Mouse (Mus musculus) cerebellum, adult 9-11 months (tissue): ENCODE measurements around the gene Lhpp.
A peak's percentile ranks its signal among the peaks of the same experiment; 100 is the strongest.

ENCODE experiments used
- DNase-seq: peaks from one replicate; pipeline ENCODE4 v3.0.0; 2022

Lhpp gene

GRCm38 (mm10) chr7:132682336-132682735 is 71.9 kb downstream of the Lhpp start:
- no peak for DNase-seq

- DNase-seq, result peak; percentile 73
Measured at GRCm38 (mm10) chr7:132682901-132683300, 72.5 kb downstream of the Lhpp start.

GRCm38 (mm10) chr7:132683923-132684322 is 73.5 kb downstream of the Lhpp start:
- peak; percentile 62 for DNase-seq

GRCm38 (mm10) chr7:132686515-132686914 is 76.1 kb downstream of the Lhpp start:
- no peak for DNase-seq

DNA sequence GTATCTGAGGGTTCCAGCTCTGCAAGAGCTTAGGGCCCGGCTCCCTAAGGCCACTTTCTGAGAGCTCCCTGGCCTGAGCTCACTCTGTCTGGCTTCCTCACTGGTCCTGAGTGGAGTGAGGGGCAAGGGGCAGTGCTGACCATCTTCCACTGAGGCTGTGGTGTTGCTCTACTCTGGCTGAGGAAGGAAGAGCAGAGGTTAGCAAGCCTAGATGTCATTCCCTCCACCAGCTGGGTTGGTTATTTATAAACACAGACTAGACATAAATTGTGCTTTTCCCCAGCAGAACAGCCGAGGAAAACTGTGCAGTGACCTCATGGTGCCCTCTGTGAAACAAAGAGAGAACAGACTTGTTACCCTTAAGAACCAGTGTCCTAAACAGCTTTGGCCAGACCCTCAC is 77.5 kb downstream of the Lhpp start:
- no peak for DNase-seq

GRCm38 (mm10) chr7:132688721-132689120 is 78.3 kb downstream of the Lhpp start:
- no peak for DNase-seq

DNA sequence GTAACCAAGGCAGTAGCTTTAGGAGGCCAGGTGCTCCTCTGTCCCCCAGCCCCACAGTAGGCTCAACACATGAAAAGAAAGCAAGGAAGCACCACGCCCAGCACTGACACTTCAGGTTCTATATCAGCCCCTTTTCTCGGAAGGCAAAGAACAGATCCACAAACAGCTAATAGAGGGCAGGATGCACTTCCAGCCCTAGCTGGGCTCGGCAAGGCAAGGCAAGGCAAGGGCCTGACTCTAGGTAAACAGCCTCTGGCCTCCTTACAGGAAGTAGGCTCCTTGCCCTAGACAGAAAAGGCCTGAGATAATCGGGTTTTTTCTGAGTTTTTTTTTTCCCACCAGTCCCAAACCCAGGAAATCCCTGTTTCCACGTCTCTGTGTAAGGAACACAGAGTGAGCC is 79.3 kb downstream of the Lhpp start:
- DNase-seq, result no peak

DNA sequence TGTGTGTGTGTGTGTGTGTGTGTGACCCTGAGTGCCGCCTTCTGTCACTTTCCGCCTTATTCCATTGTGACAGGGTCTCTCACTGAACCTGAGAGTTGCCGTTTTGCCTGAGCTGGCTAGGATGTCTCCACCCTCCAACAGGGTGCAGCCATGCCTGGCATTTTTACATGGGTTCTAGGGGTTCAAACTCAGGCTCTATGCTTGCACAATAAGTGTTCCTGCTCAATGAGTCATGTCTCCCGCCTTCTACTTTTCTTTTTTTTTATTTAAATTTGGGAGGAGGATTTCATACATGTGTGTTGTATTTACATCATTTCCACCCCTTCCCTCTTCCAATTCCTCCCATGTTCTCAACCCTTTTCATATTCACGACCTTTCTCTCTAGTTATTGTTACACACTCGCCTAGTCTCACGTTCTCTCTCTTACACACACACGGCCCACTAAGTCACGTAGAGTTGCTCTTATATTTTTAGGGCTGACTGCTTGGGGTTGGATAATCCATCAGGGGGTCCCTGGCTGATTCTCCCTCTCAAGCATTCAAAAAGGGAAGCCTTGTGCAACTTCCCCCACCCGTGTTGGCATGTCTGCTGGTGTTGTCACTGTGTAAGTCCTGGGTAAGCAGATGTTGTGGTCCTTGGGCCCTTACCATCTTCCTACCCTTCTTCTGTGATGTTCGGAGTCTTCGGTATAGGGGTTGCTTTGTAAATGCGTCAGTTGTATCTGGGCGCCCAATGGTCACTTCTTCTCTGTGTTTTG is 80.5 kb downstream of the Lhpp start:
- no peak for DNase-seq

DNA sequence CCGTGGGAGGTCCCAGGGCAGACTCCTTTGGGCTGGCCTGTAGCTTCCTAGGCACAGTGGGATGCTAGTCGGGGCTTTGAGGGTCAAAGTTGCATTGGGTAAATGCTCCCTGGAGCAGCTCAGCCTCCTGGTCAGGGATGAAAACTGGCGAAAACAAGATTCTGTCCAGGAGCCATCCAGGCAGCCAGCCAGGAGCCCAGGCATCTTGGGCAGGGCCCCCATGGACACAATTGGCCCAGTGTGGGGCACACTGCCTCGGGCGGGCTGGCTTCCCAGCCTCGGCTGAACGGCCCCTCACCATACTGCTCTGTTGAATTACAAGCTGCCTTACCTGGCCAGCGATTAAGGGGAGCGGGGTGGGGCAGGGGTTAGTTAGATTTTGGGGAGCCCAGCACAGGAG is 82.3 kb downstream of the Lhpp start:
- no peak for DNase-seq

DNA sequence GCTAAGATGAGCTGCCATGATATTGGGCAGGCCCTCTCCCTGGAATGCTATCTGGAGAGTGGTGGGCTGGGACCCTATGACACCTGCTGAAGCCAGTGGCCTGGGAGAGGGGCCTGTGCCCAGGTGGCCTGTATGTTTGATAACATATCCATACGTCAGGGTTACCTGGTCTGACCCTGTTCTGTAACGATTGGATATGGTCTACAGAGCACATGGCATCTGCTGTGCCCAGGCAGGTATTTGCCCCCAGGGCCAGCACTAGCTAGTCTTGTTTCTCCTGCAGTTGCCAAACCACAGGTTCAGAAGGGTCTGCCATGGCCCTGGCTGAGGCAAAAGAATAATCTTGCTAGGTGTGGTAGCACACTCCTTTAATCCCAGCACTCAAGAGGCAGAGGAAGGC is 83.1 kb downstream of the Lhpp start:
- DNase-seq, result no peak

GRCm38 (mm10) chr7:132697258-132697796 is 86.9 kb downstream of the Lhpp start:
- no peak for DNase-seq

DNA sequence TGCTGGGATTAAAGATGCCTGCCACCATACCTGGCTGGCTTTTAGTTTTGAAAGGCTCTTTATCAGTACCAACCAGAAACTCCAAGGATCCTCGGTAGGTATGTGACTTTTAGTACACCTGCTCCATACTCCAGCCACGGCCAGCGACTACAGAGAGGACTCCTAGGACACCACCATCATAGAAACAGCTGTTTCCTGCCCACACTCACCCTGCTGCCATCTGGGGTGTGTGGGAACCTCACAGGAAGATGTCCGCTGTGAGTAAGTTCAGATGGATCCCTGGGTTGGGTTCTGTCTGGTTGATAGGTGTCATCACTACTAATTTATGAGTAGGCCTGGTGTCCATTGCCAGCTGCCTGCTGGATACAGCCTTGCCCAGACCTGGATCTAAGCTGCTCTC is 88.3 kb downstream of the Lhpp start:
- no peak for DNase-seq

GRCm38 (mm10) chr7:132699165-132699564 is 88.7 kb downstream of the Lhpp start:
- no peak for DNase-seq

- DNase-seq, result no peak
Measured at GRCm38 (mm10) chr7:132699639-132700038, 89.2 kb downstream of the Lhpp start.

- no peak for DNase-seq
Measured at GRCm38 (mm10) chr7:132700107-132700506, 89.7 kb downstream of the Lhpp start.

- no peak for DNase-seq
Measured at GRCm38 (mm10) chr7:132701412-132701811, 91.0 kb downstream of the Lhpp start.

DNA sequence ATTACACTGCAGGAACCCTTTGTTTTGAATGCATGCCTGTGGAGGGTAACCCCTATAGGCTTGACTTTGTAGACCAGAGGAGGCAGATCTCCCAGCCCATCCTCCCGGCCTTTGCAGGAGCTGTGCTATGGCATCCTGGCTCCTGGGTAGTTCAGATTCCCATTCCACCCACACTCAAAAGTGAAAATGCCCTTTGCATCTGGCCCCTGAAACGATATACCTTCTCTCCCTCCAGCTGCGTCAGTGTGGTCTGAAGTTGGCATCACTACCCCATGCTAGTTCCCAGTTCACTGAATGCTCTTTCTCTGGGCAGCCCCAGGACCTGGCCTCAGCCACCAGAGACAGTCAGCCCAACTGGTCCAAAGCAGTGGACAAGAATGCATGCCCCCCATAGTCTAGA is 91.6 kb downstream of the Lhpp start:
- DNase-seq, result no peak

GRCm38 (mm10) chr7:132702492-132703070 is 92.1 kb downstream of the Lhpp start:
- no peak for DNase-seq

GRCm38 (mm10) chr7:132703515-132704309 is 93.3 kb downstream of the Lhpp start:
- no peak for DNase-seq

DNA sequence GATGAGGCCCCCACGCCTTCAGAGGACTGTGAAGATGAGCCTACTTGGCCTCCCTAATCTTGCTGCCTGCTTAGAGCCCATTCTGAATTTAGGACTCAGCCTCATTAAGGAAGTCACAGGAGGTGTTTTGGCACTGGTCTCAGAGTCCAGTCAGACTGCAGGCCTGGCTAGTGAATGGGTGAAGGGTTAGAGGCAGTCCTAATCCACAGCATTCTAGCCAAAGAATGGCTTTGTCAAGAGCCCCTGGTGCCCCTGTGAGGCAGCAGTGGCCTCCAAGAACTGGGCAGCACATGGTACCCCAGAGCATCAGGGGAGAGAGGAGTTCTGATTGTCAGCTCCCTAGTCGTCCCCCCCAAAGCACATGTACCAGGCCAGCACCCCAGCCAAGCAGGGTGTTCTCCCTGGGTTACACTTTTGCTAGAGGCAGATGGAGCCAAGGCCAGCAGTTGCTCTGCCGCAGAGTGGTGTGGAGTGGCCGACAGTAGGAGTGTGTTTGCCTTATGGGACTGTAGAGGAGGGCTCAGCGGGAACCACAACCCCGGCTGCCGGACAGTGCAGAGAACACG is 94.0 kb downstream of the Lhpp start:
- DNase-seq, result no peak

DNA sequence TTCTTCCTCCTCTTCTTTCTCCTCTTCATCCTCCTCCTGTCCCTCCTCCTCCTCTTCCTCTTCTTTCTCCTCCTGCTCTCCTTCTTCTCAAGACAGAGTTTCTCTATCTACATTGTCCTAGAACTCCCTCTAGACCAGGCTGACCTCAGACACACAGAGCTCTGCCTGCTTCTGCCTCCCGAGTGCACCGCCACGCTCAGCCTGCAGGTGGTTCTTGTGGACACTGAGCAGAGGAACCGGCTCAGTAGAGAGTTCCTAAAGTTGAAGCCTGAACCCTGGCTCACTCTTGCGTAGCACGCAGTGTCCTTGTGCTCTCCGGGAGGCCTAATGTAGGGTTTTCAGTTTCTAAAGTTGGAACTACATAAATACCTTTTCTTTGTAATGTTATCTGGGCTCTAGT is 94.7 kb downstream of the Lhpp start:
- DNase-seq, result no peak

GRCm38 (mm10) chr7:132711579-132711978 is 101.1 kb downstream of the Lhpp start:
- no peak for DNase-seq

DNA sequence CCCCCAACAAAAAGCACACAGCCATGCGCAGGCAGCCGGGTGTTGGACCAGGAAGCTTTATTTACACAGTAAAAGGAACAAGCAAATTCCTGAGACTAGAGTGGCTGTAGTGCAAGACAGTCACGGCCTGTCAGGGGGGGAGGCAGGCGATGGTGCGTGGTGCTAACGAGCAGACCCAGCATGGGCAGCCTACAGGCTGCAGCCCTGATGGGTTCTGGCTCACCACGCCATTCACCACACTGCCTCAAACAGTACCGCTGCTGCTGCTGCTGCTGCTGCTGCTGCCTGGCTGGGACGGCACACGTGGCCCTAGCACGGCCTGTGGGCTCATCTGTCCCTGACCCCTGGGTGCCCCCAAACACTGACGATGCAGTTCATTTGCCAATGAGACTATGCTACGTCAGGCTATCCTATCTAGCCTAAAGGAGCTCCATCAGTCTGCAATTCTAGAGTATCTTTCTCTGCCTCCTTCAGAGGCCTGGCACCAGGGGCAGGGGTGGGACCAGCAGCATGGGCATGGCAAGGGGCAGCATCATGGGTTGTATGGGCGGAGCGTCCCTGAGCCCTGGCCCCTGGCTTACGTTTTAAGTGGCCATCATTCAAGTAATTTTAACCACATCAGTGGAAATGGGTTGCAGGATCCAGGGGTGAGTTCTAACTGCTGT is 101.7 kb downstream of the Lhpp start:
- DNase-seq, result no peak
